Mouse (Mus musculus) layer of hippocampus, postnatal 14 days (tissue): Measurements from ENCODE around the gene Nudt21. TPM values are rescaled to one million over a fixed set of nuclear protein-coding genes. Genes with fewer than 3 reads are reported as not detected.
A peak's percentile ranks its signal among the peaks of the same experiment; 100 is the strongest.

Experiments
- DNase-seq, 2 experiments: peaks; one replicate each; pipeline ENCODE4 v3.0.0; 2021 to 2022; ENCODE audit warnings: low spot score in 2 of 2, mixed read lengths in 1 of 2
- total RNA-seq, 2 experiments: library from RNA; stranded (reverse); gene quantifications; 2 replicates each; pipeline ENCODE4 v1.2.3; 2021

Gene Nudt21
- total RNA-seq, 2 experiments from 2014 or later, result 53.1 to 54.0 TPM

DNA sequence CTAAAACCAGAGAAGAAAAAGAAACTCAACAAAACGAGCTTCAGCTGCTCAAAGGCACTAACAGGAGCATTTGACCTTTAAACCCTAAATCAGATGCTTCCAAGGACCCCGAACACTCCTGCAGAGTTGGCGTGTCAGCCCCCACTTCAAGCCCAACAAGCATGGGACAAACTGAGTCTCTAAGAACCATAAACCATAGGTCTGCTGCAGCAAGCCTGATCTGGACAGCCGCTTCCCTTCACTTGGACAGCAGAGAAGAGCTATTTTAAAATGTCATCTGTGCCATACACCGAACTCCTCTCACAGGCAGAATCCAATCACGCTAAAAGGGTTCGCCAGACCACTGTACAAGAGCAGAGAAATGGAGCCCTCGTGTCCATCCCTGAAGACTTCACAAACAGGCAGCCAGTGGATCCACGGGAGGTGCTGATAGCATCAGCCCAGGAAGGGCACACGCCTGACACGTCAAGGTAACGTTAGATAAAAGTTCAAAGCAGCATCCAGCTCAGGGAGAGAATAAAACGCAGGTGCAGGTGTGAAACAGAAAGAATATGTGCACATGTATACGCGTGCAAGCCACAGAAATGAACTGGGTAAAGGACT is 27.5 kb downstream of the Nudt21 start:
- DNase-seq, result no peak

- DNase-seq, result no peak
These were observed 32.7 kb downstream of the Nudt21 start for GRCm38 (mm10) chr8:94004139-94004538.

DNA sequence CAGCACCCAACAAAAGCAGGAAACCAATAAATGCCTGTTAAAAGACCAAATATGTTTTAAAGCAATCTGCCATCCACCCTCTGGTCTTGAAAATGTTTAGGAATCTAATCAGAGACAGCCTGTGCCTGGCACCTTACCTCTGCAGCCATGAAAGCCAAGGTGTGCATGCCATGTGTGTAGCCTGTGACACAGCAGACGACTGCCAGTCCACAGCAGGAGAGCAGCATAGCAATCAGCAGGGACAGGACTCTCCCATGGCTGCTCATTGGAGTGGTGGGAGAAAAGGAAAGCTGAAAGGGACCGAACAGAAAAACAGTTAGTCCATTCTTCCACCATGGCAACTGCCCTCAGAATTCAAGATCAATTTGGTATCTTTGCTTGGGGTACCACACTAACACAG is 37.9 kb downstream of the Nudt21 start:
- DNase-seq, result no peak

DNA sequence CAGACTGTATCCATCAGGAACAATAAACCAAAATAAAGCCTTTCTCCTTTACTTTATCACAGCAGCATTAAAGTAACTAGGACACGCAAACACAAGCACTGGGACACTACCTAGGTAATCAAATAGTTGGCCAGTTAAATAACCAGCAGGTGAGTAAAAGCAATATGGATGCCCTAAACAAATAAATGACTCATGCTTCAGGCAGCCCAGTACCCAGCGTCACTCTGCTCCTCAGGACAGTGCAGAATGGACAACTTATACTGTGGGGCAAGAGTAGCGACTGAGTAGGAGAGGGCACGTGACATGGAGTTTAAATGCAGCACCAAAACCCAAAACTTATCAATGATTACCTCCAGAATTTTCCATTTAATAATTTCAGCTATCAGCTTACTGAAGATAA is 47.1 kb downstream of the Nudt21 start:
- DNase-seq, result no peak

DNA sequence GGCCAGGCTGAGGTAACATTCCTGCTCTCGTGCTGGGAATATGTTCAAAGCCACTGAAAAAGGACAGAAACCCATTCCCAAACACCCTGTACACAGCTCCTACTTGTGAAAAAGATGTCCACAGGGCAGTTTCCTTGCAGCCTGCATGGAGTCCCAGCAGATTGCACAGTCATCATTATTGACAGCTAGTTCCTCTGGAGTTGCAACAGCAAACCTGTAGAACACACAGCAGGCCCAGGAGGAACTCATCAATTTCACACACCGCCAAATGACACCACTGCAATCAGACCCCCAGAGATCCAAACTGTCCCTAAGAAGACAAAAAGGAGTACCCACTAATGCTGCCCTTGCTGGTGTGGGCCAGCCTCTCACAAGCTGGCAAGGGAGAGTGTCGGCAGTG is 52.1 kb downstream of the Nudt21 start:
- no peak for DNase-seq

GRCm38 (mm10) chr8:93983827-93984226 is 53.0 kb downstream of the Nudt21 start:
- DNase-seq, result peak in 1 of 2 experiments; percentile 49

- no peak for DNase-seq
These were observed 55.1 kb downstream of the Nudt21 start for GRCm38 (mm10) chr8:93981679-93982215.

DNA sequence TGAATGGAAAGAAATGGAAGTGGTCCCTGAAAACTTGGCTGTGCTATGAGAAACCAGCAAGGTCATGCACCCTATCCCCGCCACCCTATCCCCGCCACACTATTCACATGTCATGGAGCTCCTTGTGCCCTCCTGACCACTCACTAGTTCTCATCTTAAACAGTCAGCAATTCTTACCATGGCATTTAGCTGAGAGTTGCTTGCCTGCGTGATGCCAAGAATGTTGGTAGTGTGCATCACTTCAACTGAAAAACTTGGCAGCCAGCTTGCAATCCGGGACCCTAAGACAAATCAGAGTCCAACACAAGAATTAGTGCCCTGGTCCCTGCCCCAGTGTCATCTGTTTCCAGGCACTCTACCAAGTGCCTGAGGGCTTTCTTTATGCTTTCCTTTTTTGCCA is 56.7 kb downstream of the Nudt21 start:
- DNase-seq, result no peak

DNA sequence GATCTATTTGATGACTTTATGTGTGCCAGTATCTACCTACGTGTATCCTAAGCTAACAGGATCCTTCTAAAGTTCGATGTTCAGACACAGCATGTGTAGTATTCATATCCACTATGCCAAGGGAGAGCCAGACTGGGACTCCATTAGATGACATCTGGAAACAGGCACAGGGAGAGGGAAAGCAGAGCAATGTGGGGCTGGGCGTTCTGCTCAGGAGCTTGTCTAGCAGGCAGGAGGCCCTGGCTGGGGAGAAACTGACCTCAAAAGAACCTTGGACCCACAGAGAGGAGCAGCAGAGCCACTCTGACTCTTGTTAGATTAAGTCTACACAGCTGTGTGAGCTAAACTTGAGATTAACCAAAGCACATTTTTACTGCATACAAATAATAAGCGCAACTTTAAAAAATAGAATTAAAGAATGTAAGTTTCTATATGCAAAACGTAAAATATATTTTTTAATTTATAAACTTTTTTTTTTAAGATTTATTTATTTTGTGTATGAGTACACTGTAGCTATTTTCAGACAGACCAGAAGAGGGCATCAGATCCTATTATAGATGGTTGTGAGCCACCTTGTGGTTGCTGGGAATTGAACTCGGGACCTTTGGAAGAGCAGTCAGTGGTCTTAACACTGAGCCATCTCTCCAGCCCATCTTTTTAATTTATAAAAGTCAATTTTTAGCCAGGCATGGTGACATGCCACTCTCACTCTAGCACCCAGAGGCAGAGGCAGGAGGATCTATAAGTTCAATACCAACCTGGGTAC is 60.2 kb downstream of the Nudt21 start:
- no peak for DNase-seq

DNA sequence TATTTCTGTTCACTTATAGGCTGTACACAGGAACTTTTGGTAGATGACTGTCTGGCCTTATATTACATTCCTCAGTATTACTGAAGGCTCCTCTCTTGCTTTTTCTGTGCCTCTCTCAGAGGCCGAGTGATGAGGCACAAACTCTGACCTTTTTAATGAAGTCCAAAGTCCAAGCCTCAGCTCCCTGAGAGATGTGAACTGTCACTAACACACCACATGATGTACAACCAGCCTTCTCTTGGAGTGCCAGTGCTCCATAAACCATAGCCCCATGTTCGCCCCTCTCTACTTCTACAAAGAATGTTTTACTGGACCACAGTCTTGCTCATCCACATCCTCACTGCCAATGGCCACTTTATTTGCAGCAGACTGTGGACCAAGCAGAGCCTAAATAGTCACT is 61.5 kb downstream of the Nudt21 start:
- no peak for DNase-seq

DNA sequence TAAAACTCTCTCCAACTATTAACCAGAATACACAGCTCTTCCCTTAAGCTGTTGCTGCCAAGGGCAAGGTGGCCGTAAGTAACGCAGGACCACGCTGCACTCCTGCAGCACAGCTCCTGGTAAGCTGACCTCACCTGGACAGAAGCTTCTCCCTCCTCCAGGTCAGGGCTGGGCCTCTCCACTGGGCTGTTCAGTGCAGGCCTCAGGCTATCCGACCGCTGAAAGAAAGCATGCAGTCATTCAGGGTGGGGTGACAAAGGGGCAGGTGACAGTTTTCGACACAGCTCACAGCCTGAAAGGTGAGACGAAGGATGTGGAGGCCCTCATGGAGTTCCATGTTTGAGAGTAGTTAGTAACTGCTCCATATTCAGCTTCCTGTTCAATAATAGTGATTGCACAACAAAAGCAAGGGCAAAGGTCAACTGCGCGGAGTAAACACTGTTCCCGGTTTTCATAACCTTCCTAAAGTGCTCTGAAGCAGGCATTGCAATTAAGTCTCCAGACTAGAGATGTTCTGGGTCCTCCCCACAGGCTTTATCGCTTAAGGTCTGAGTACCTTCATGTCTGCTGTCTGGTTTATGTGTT is 62.1 kb downstream of the Nudt21 start:
- DNase-seq, result no peak

- no peak for DNase-seq
These were observed 62.9 kb downstream of the Nudt21 start for GRCm38 (mm10) chr8:93973831-93974375.

DNA sequence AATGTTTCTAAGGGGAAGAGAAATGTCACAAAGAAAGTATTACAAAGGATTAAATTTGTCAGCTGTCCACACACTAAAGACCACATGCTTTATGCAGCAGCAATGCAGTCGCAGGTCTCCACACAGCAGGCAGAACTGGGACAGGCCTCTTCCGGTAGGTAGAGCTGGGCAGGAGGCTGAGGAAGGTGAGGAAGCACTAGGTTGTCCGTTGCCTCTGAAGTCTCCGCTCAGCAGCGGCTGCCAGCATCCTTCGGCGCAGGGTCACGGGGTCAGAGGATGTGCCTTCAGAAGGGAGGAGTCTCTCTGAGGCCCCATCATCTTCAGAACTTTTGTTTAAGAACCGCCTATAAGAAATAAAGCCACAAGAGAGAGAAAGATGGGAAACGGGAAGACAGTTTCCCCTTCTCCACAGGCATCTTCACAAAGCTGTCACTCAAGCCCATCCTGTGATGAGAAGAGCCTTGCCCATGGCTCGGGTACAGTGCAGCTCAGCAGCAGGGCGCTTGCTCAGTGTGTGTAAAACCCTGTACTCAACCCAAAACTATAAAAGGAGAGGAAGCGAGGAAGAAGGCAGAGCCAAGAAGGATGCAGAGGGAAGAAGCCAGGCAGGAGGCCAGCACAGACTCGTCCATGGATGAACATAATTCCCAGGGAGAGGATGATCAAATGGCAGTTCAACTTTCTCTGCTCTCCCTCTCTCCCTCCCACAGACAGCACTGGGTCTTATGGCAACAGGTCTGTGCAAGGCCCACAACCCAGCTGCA is 63.7 kb downstream of the Nudt21 start:
- DNase-seq, result no peak

GRCm38 (mm10) chr8:93972211-93972610 is 64.6 kb downstream of the Nudt21 start:
- DNase-seq, result no peak

- DNase-seq, result no peak
These were observed 65.4 kb downstream of the Nudt21 start for GRCm38 (mm10) chr8:93971451-93971850.

- no peak for DNase-seq
These were observed 67.0 kb downstream of the Nudt21 start for GRCm38 (mm10) chr8:93969626-93970340.

DNA sequence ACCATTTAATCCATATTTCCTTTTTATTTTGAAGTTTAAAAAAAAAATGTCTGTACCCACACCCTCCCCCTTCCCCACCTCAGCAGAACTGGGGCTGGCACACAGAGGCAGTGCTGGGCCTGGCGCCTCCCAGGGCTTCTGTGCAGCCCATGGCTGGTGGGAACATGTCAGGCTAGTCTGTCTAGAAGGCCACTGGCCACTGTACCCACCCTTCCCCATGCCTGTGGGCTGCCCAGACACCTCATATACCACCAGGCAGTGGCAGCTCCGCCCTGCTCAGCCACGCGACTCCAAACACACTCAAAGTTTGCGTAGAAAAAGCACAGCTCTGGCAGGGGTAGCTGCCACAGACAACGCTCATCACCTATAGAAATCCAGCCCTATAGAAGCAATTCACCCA is 68.5 kb downstream of the Nudt21 start:
- no peak for DNase-seq
